Mouse (Mus musculus): Measurements from ENCODE around the gene Gimd1. TPM values are rescaled to one million over a fixed set of nuclear protein-coding genes. Genes with fewer than 3 reads are reported as not detected.

Gene Gimd1
- total RNA-seq (2012; rRNA removed) (not detected in 2 replicates), polyA plus RNA-seq (2012; ENCODE audit: insufficient read depth in 1 of 2, insufficient read length in 2 of 2, low read depth in 1 of 2, low replicate concordance in 2 of 2, missing spikeins in 1 of 2) (not detected)

DNA sequence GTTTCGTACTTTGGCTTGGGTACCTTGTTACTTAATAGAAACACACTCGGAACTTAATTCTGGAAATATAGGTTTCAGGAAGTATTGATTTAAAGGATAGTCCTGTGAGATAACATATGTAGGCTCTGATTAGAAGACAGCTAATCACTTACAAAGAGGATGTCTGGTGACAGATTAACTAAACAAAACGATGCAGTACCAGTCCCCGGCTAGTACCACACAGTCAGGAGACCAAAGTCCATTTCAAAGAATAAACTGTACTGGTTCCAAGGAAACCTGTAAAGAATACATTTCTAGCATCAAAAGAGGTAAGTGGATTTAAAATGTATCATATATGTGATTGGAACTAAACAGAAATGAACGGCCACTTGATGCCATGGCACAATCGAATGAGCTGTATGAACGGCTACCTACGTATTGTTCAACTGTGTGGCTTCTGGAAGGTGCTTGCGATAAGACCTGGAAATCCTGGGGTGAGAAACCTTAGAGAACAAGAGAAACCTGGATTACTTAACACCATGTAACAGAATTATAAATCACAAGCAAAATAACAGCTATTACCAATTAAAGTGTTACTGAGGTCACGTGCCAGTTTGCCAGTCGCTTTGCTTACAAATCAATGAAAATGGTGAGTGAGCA is at the start of gene Gimd1:
TSS of gene Gimd1 (plus strand) at position 220 of the 639 bp plus-strand sequence.
- no peak within 1 kb of the TSS for H3K27ac ChIP-seq (ENCODE audit: control insufficient read depth, low read depth, low read length)
- no peaks in the 10 kb centered on the region for H3K9me3 ChIP-seq (replicated peaks; ENCODE audit: insufficient read depth, low read length)
- no peaks in the 10 kb centered on the region for H3K4me1 ChIP-seq (ENCODE audit: control insufficient read depth in 1 of 2, insufficient read depth in 2 of 2, low read length in 2 of 2)
- no peaks in the 10 kb centered on the region for H3K27me3 ChIP-seq (ENCODE audit: control insufficient read depth in 1 of 2, insufficient read depth in 2 of 2, low read length in 2 of 2)
- no peaks in the 10 kb centered on the region for H3K36me3 ChIP-seq (ENCODE audit: control insufficient read depth in 1 of 2, insufficient read depth in 2 of 2, low read length in 2 of 2)
- no peaks in the 10 kb centered on the region for H3K79me2 ChIP-seq (ENCODE audit: control insufficient read depth, insufficient read depth, low read length, poor library complexity)
- H3K9ac ChIP-seq (ENCODE audit: control insufficient read depth, low read depth, low read length, poor library complexity, severe bottlenecking), result no peak within 1 kb of the TSS
- no peak within 1 kb of the TSS for H3K4me3 ChIP-seq (ENCODE audit: control insufficient read depth in 1 of 2, insufficient read depth in 1 of 2, low read depth in 2 of 2, low read length in 2 of 2)
- TF ChIP-seq SIN3A (IDR thresholded peaks at IDR 0.05; ENCODE audit: low read length), result no peak
- DNase-seq (ENCODE audit: low read depth, low spot score), result no peak

DNA sequence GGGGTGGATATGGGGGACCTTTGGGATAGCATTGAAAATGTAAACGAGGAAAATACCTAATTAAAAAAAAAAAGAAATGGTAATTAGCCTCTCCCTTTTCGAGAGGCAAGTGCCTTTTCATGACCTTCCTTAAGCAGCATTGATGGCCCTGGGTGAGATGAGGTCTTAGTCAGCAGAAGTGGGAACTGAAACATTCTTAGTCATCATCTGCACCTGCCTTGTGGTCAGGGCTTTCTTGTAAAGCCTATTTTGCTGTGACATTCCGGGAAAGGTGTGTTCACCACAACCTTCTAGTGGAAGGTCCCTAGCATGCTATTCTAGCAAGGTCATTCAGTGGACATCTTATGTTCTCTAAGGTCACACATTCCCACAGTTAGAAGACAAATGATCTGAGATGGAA is 48.4 kb upstream of the Gimd1 start:
- DNase-seq (ENCODE audit: low read depth, low spot score), result no peak
- no peak overlapping the region for H3K9ac ChIP-seq (ENCODE audit: control insufficient read depth, low read depth, low read length, poor library complexity, severe bottlenecking)

DNA sequence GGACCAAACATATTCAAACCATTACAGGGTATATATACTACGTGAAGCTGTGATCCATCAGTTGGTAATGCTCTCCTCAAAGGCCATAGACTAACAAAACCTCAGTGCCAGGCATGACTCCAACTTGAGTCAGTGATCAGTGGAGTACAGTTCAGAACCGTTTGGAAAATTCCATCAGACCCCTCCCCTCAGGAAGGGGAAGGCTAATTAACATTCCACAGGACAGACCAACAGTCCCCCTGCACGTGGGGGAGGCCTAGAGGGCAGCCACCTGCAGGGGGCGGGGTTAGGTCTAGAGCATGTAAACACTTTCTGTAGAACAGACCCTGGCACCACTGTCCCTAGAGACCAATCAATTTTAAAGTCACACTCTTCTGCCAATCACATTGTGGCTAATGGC is 47.3 kb upstream of the Gimd1 start:
- TF ChIP-seq USF2 (IDR thresholded peaks at IDR 0.05; ENCODE audit: borderline replicate concordance in 1 of 2, insufficient read depth in 1 of 2, low read depth in 1 of 2, low read length in 2 of 2) (no peak), NRF1 (IDR thresholded peaks at IDR 0.05; ENCODE audit: insufficient read depth, low read depth, low read length, poor library complexity, severe bottlenecking) (no peak), RAD21 (IDR thresholded peaks at IDR 0.05; ENCODE audit: low read depth, low read length) (no peak), RCOR1 (IDR thresholded peaks at IDR 0.05; ENCODE audit: low read depth, low read length) (no peak), USF1 (IDR thresholded peaks at IDR 0.05; ENCODE audit: low read depth, low read length) (no peak), CHD2 (IDR thresholded peaks at IDR 0.05; ENCODE audit: low read length) (no peak), KAT2A (conservative IDR thresholded peaks at IDR 0.05; ENCODE audit: low read depth, low read length) (no peak), MAZ (IDR thresholded peaks at IDR 0.05; ENCODE audit: low read depth, low read length) (no peak), ZKSCAN1 (IDR thresholded peaks at IDR 0.05; ENCODE audit: low read depth, low read length) (no peak), SMC3 (IDR thresholded peaks at IDR 0.05; ENCODE audit: low read depth, low read length) (no peak), POLR2AphosphoS5 (IDR thresholded peaks at IDR 0.05; ENCODE audit: borderline replicate concordance, low read depth, low read length) (no peak), ZNF384 (IDR thresholded peaks at IDR 0.05; ENCODE audit: low read depth, low read length) (no peak), NELFE (IDR thresholded peaks at IDR 0.05; ENCODE audit: low read depth, low read length) (no peak), MAX (IDR thresholded peaks at IDR 0.05; ENCODE audit: low read length) (no peak), CHD1 (IDR thresholded peaks at IDR 0.05; ENCODE audit: low read depth, low read length) (no peak), E2F4 (IDR thresholded peaks at IDR 0.05; ENCODE audit: borderline replicate concordance, low read depth, low read length) (no peak), POLR2AphosphoS2 (IDR thresholded peaks at IDR 0.05; ENCODE audit: low read length) (no peak), TBP (IDR thresholded peaks at IDR 0.05; ENCODE audit: low read depth, low read length) (no peak), MYB (IDR thresholded peaks at IDR 0.05; ENCODE audit: low read depth, low read length) (no peak), TCF12 (IDR thresholded peaks at IDR 0.05; ENCODE audit: low read depth, low read length) (no peak)
- no peak overlapping the region for H3K4me3 ChIP-seq (ENCODE audit: control insufficient read depth in 1 of 2, insufficient read depth in 1 of 2, low read depth in 2 of 2, low read length in 2 of 2)
- H3K36me3 ChIP-seq (ENCODE audit: control insufficient read depth in 1 of 2, insufficient read depth in 2 of 2, low read length in 2 of 2), result no peaks in the 10 kb centered on the region
- no peaks in the 10 kb centered on the region for H3K4me1 ChIP-seq (ENCODE audit: control insufficient read depth in 1 of 2, insufficient read depth in 2 of 2, low read length in 2 of 2)
- H3K27ac ChIP-seq (ENCODE audit: control insufficient read depth, low read depth, low read length), result no peak overlapping the region
- DNase-seq (ENCODE audit: low read depth, low spot score), result no peak
- H3K27me3 ChIP-seq (ENCODE audit: control insufficient read depth in 1 of 2, insufficient read depth in 2 of 2, low read length in 2 of 2), result no peaks in the 10 kb centered on the region
- H3K9me3 ChIP-seq (replicated peaks; ENCODE audit: insufficient read depth, low read length), result no peaks in the 10 kb centered on the region
- H3K79me2 ChIP-seq (ENCODE audit: control insufficient read depth, insufficient read depth, low read length, poor library complexity), result no peaks in the 10 kb centered on the region
- no peak overlapping the region for H3K9ac ChIP-seq (ENCODE audit: control insufficient read depth, low read depth, low read length, poor library complexity, severe bottlenecking)

More for the DNA sequence above, 48.4 kb upstream of the Gimd1 start:
- no peaks in the 10 kb centered on the region for H3K4me1 ChIP-seq (ENCODE audit: control insufficient read depth in 1 of 2, insufficient read depth in 2 of 2, low read length in 2 of 2)
- no peak overlapping the region for H3K4me3 ChIP-seq (ENCODE audit: control insufficient read depth in 1 of 2, insufficient read depth in 1 of 2, low read depth in 2 of 2, low read length in 2 of 2)
- H3K79me2 ChIP-seq (ENCODE audit: control insufficient read depth, insufficient read depth, low read length, poor library complexity), result no peaks in the 10 kb centered on the region
- H3K9me3 ChIP-seq (replicated peaks; ENCODE audit: insufficient read depth, low read length), result no peaks in the 10 kb centered on the region
- H3K27ac ChIP-seq (ENCODE audit: control insufficient read depth, low read depth, low read length), result no peak overlapping the region
- H3K27me3 ChIP-seq (ENCODE audit: control insufficient read depth in 1 of 2, insufficient read depth in 2 of 2, low read length in 2 of 2), result no peaks in the 10 kb centered on the region
- H3K36me3 ChIP-seq (ENCODE audit: control insufficient read depth in 1 of 2, insufficient read depth in 2 of 2, low read length in 2 of 2), result no peaks in the 10 kb centered on the region
- TF ChIP-seq UBTF (IDR thresholded peaks at IDR 0.05; ENCODE audit: borderline replicate concordance, insufficient read depth, low read depth, low read length) (no peak), KAT2A (conservative IDR thresholded peaks at IDR 0.05; ENCODE audit: low read depth, low read length) (no peak), POLR2AphosphoS5 (IDR thresholded peaks at IDR 0.05; ENCODE audit: borderline replicate concordance, low read depth, low read length) (no peak), HCFC1 (IDR thresholded peaks at IDR 0.05; ENCODE audit: low read depth, low read length) (no peak), EP300 (IDR thresholded peaks at IDR 0.05; ENCODE audit: low read depth in 1 of 2, low read length in 2 of 2) (no peak), MXI1 (IDR thresholded peaks at IDR 0.05; ENCODE audit: low read depth, low read length) (no peak), GATA1 (IDR thresholded peaks at IDR 0.05; ENCODE audit: low read depth, low read length) (no peak)
